Mouse (Mus musculus) testis, adult 2 months (tissue): Measurements from ENCODE around the gene Ccdc40.

ENCODE experiments used
- CTCF ChIP-seq: fragments of 200-500 bp; IDR thresholded peaks from 2 replicates; pipeline ENCODE4 v1.5.1; 2012; ENCODE audit warnings: low read depth, mild to moderate bottlenecking, inconsistent platforms, low read length, moderate library complexity; ENCODE audit not compliant: control insufficient read depth, insufficient read depth, insufficient replicate concordance
- POLR2A ChIP-seq: fragments of 200-500 bp; IDR thresholded peaks from 2 replicates; pipeline ENCODE4 v1.6.1; 2012; ENCODE audit warnings: low read depth, mild to moderate bottlenecking, inconsistent platforms, low read length, moderate library complexity; ENCODE audit not compliant: control insufficient read depth

DNA sequence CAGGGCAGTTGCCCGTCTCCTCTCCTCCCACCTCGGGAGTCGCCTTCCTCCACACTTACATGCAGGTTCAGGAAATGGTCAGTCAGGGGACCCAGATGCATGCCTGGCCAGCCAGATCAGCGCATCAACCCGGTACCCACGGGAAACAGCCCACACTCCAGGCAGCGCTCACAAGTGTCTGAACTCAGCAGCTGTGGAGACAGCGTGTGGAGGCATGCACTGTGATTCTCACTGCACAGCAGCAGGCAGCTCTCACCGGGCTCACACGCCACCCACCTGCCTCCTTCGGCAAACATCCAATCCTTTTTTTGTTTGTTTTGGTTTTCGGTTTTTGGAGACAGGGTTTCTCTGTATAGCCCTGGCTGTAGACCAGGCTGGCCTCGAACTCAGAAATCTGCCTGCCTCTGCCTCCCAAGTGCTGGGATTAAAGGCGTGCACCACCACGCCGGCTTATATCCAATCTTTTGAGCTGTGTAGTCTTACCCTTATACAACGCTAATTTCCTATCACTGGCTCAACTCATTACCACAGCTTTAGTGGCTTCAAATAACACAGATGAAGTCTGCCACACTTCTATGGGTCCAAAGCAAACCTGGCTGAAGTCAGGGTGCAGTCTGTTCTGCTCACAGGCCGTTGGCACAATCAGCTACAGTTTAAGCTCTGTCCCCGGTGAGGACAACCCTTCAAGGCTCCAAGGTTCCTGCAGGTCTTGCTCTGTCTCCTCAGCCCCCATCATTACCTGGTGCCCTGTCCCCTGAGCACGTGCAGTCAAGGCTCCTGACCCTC lies 59.0 kb downstream of the Ccdc40 start:
- no peak for TF ChIP-seq CTCF
- TF ChIP-seq POLR2A = no peak
